9 mouse cellular contexts compared by ENCODE assay signal in the genomic region with DNA sequence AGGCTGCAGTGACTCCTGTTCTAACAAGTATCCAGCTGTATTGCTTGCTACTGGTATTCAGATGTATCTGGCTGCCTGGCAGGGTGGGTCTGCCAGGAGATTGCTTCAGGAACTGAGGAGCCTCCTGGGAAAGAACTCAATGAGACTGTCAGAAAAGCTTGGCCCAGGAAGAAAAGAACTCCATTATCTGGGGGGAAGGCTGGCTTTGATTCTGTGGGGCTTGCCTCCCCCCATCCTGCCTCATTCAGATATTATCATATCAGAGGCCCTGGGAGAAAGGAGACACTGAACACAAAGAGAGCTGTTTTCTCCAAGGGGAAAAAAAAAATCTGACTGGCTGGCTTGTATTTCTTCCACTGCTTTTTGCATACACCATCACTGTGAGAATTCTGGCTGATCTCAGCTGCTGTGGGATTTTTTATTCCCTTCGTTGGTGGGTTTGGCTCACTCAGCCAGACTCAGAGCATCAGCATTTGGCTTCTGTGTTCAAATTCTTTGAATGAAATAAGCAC.
DNase-seq lines count a peak whose midpoint lies in the region; ATAC-seq lines count a peak whose summit lies in the region.
"Had no signal": no experiment of that assay in that cellular context is flagged by ENCODE, and none has a peak within 500 bp of the region (broad histone marks: within the 10 kb centered on the region; RNA-seq: fewer than 3 reads in every experiment).

No protein-coding gene starts in this region.

- H3K4me1 ChIP-seq in hindbrain, embryonic 10.5 days (replicated peaks), result peaks cover 10% of the 10 kb centered on the region
- no peaks in the 10 kb centered on the region for H3K4me1 ChIP-seq in neural tube, embryonic 14.5 days (ENCODE audit: control insufficient read depth, insufficient read depth, low read length)

- intact Hi-C loops in left cerebral cortex, postnatal 36 days (cut with DNase I), result no loop called here

- H3K27me3 ChIP-seq in hindbrain, embryonic 10.5 days (ENCODE audit: insufficient read depth, poor library complexity, severe bottlenecking), result no peaks in the 10 kb centered on the region
- no peaks in the 10 kb centered on the region for H3K27me3 ChIP-seq in neural tube, embryonic 14.5 days (ENCODE audit: control insufficient read depth, insufficient read depth, low read length)
- H3K27me3 ChIP-seq: neural tube, embryonic 12.5 days had no signal

- H3K27ac ChIP-seq in hindbrain, embryonic 10.5 days, result peak overlapping the region; percentile 54
- H3K27ac ChIP-seq in neural tube, embryonic 14.5 days (ENCODE audit: low read depth, low read length), result peak overlapping the region; percentile 44; the same call in 1 of the 2 replicates
- H3K27ac ChIP-seq: neural tube, embryonic 12.5 days had no signal

- no peaks in the 10 kb centered on the region for H3K36me3 ChIP-seq in hindbrain, embryonic 10.5 days
- no peaks in the 10 kb centered on the region for H3K36me3 ChIP-seq in neural tube, embryonic 14.5 days (ENCODE audit: control insufficient read depth, insufficient read depth, low read length)
- H3K36me3 ChIP-seq: neural tube, embryonic 12.5 days had no signal

- WGBS in hindbrain, embryonic 10.5 days, result 33% methylated on average over 1 of the region's 1 CpGs
- 35% methylated on average over 1 of the region's 1 CpGs for WGBS in neural tube, embryonic 14.5 days

- H3K4me3 ChIP-seq in hindbrain, embryonic 10.5 days, result no peak overlapping the region
- H3K4me3 ChIP-seq in neural tube, embryonic 14.5 days (ENCODE audit: low read depth, low read length), result no peak overlapping the region
- H3K4me3 ChIP-seq: neural tube, embryonic 12.5 days had no signal

- no peak overlapping the region for H3K9ac ChIP-seq in neural tube, embryonic 14.5 days (replicated peaks; ENCODE audit: low read depth, low read length)
- H3K9ac ChIP-seq: neural tube, embryonic 12.5 days had no signal

- H3K4me2 ChIP-seq in neural tube, embryonic 14.5 days (ENCODE audit: low read depth, low read length), result no peak overlapping the region
- H3K4me2 ChIP-seq: neural tube, embryonic 12.5 days had no signal

- peak; percentile 18 for DNase-seq in left cerebral cortex, adult 11 months (ENCODE audit: low spot score)
- DNase-seq in left cerebral cortex, postnatal 36 days (ENCODE audit: low spot score in 2 of 2), result no peak
- DNase-seq in frontal cortex, postnatal 36 days (ENCODE audit: low spot score in 2 of 2), result peak; percentile 10 to 28
- DNase-seq in hindbrain, embryonic 10.5 days (ENCODE audit: low spot score), result no peak
- no peak for DNase-seq in lung, postnatal 10 days
- no peak for DNase-seq in c-Kit-positive CD71-positive TER-119-positive erythroid progenitor cells, embryonic 14.5 days (ENCODE audit: low spot score)
- DNase-seq in natural killer cell, adult 2 months (ENCODE audit: low spot score in 2 of 2), result no peak

- H3K9me3 ChIP-seq in hindbrain, embryonic 10.5 days, result peaks cover 10% of the 10 kb centered on the region; the same call in 1 of the 2 replicates
- no peaks in the 10 kb centered on the region for H3K9me3 ChIP-seq in neural tube, embryonic 14.5 days (ENCODE audit: control insufficient read depth, low read length)
- H3K9me3 ChIP-seq: neural tube, embryonic 12.5 days had no signal

- ATAC-seq in neural tube, embryonic 14.5 days (ENCODE audit: low read depth), result peak; percentile 63; the same call in 1 of the 2 replicates

Comparison
In these comparisons a context has a peak if more than half of its experiments do, and no peak if none do; other contexts are left out.
1. DNase-seq: peak in left cerebral cortex, adult 11 months (single experiment) and frontal cortex, postnatal 36 days (2 of 2); none in left cerebral cortex, postnatal 36 days (0 of 2), hindbrain, embryonic 10.5 days (single experiment), lung, postnatal 10 days (single experiment), c-Kit-positive CD71-positive TER-119-positive erythroid progenitor cells, embryonic 14.5 days (single experiment) and natural killer cell, adult 2 months (0 of 2).